In the genomic region with DNA sequence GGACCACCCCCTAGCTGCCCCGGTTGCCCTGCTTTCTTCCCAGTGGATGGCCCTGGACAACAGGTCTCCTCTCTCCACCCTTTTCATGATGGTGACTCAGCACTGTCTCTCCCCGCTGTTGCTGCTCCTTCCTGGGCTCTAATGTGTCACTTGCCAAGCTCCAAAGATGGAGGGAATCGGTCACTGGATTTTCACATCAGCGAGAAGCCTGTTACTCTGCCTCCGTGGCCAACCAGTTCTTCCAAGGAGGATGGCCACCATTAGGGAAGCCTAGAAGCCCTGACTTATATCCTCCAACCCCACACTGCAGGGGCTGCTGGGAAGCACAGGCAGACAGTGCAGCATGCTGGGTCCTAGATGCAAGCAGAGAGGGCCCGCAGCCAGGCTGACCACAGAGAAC, we compare ENCODE assay signal across 20 mouse cellular contexts. TPM values are rescaled to one million over a fixed set of nuclear protein-coding genes. Genes with fewer than 3 reads are reported as not detected.
"Had no signal": no experiment of that assay in that cellular context is flagged by ENCODE, and none has a peak within 500 bp of the region (broad histone marks: within the 10 kb centered on the region; RNA-seq: fewer than 3 reads in every experiment).

No protein-coding gene starts in this region.

- H3K9ac ChIP-seq: limb, embryonic 13.5 days; liver, embryonic 14.5 days; neural tube, embryonic 15.5 days had no signal

- DNase-seq: lung, postnatal 36 days; midbrain, embryonic 14.5 days; right cerebral cortex, postnatal 4 days; spleen, adult 18-20 months; thymus, adult 18-20 months; thymus, postnatal 14 days had no signal

- H3K27ac ChIP-seq: layer of hippocampus, adult 2 months; limb, embryonic 13.5 days; liver, embryonic 14.5 days; midbrain, embryonic 10.5 days had no signal

- ATAC-seq: intestine, postnatal 0 days had no signal

- H3K9me3 ChIP-seq: limb, embryonic 13.5 days; midbrain, embryonic 10.5 days had no signal

- H3K4me2 ChIP-seq: limb, embryonic 13.5 days; neural tube, embryonic 15.5 days had no signal

- H3K36me3 ChIP-seq: limb, embryonic 13.5 days; midbrain, embryonic 10.5 days; neural tube, embryonic 15.5 days had no signal

- H3K27me3 ChIP-seq: limb, embryonic 13.5 days; neural tube, embryonic 15.5 days had no signal

- H3K4me3 ChIP-seq: layer of hippocampus, adult 2 months; limb, embryonic 13.5 days; midbrain, embryonic 10.5 days; myocyte; neural tube, embryonic 15.5 days had no signal

RNA-seq across cellular contexts. Expression of gene Il9, which starts 10.8 kb away (rescaled TPM):
- total RNA-seq: layer of hippocampus, adult 2 months; layer of hippocampus, postnatal 10 days; left cerebral cortex, postnatal 36 days; liver, adult 2 months; megakaryocyte, adult 5-6 weeks had no signal
- polyA plus RNA-seq: intestine, postnatal 0 days; limb, embryonic 13.5 days; liver, adult 2 months; liver, embryonic 14.5 days; lung, embryonic 16.5 days; midbrain, embryonic 10.5 days; midbrain, embryonic 14.5 days; myocyte; neural tube, embryonic 11.5 days; neural tube, embryonic 15.5 days; stomach, embryonic 14.5 days had no signal

RNA-seq across cellular contexts. Expression of gene Slc25a48, which starts 33.1 kb away (rescaled TPM):
- total RNA-seq: layer of hippocampus, adult 2 months; layer of hippocampus, postnatal 10 days; megakaryocyte, adult 5-6 weeks had no signal
- polyA plus RNA-seq: midbrain, embryonic 10.5 days; myocyte had no signal

RNA-seq across cellular contexts. Expression of gene Gm3045, which starts 44.8 kb away (rescaled TPM):
- total RNA-seq: layer of hippocampus, adult 2 months; layer of hippocampus, postnatal 10 days; left cerebral cortex, postnatal 36 days; liver, adult 2 months; megakaryocyte, adult 5-6 weeks had no signal
- polyA plus RNA-seq: intestine, postnatal 0 days; liver, adult 2 months; liver, embryonic 14.5 days; lung, embryonic 16.5 days; midbrain, embryonic 10.5 days; midbrain, embryonic 14.5 days; myocyte; neural tube, embryonic 11.5 days; neural tube, embryonic 15.5 days; stomach, embryonic 14.5 days had no signal

RNA-seq across cellular contexts. Expression of gene Fbxl21, which starts 51.1 kb away (rescaled TPM):
- total RNA-seq: megakaryocyte, adult 5-6 weeks had no signal
